Mouse (Mus musculus) kidney, postnatal 0 days (tissue): ENCODE results near the gene Cfap58. TPM values are rescaled to one million over a fixed set of nuclear protein-coding genes. Genes with fewer than 3 reads are reported as not detected.

Experiments
- ATAC-seq: fragments of 200-750 bp; cut with Nextera tagmentation; replicated peaks from 2 replicates; pipeline ENCODE4 v1.8.0; 2017; ENCODE audit warnings: low read depth, moderate number of reproducible peaks, moderate TSS enrichment, moderate library complexity; ENCODE audit not compliant: low FRiP score
- DNase-seq: peaks from one replicate; pipeline ENCODE4 v3.0.0-alpha.2; 2016; ENCODE audit warnings: low spot score
- H3K27ac ChIP-seq: fragments of 300-500 bp; sonication (generic); 2 replicates; pipeline ENCODE4 v1.5.1; 2014; ENCODE audit warnings: mild to moderate bottlenecking
- H3K27me3 ChIP-seq: fragments of 300-500 bp; sonication (generic); 2 replicates; pipeline ENCODE4 v1.6.1; 2014; ENCODE audit warnings: low read length, mixed read lengths; ENCODE audit not compliant: insufficient read depth
- H3K36me3 ChIP-seq: fragments of 300-500 bp; sonication (generic); 2 replicates; pipeline ENCODE4 v1.6.1; 2014; ENCODE audit warnings: low read length, mixed read lengths; ENCODE audit not compliant: insufficient read depth
- H3K4me1 ChIP-seq: fragments of 300-500 bp; sonication (generic); replicated peaks from 2 replicates; pipeline ENCODE4 v1.6.1; 2014; ENCODE audit warnings: antibody characterized with exemption, low read length, mixed read lengths; ENCODE audit not compliant: insufficient read depth
- H3K4me2 ChIP-seq: fragments of 300-500 bp; sonication (generic); 2 replicates; pipeline ENCODE4 v1.6.1; 2014; ENCODE audit warnings: mild to moderate bottlenecking, low read length, moderate library complexity, mixed read lengths
- H3K4me3 ChIP-seq: fragments of 300-500 bp; sonication (generic); replicated peaks from 2 replicates; pipeline ENCODE4 v1.5.1; 2014; ENCODE audit warnings: low read depth, low read length
- H3K9ac ChIP-seq: fragments of 300-500 bp; sonication (generic); 2 replicates; pipeline ENCODE4 v1.6.1; 2014; ENCODE audit warnings: low read depth, low read length
- H3K9me3 ChIP-seq: fragments of 300-500 bp; sonication (generic); replicated peaks from 2 replicates; pipeline ENCODE4 v1.6.1; 2016; ENCODE audit warnings: low read length, inconsistent platforms, mixed read lengths
- CTCF ChIP-seq: IDR thresholded peaks from 2 replicates; pipeline ENCODE4 v1.5.1; 2016; ENCODE audit warnings: antibody characterized with exemption, low read depth, mild to moderate bottlenecking, moderate library complexity
- WGBS: fragments of 180-500 bp; shearing (Covaris S2); extraction: QIAGEN DNeasy Blood & Tissue Kit; methylation state at CpG from one replicate; pipeline ENCODE4 v1.1.7; 2014; 5-methylcytosine and 5-hydroxymethylcytosine counted together
- polyA plus RNA-seq: library from polyadenylated mRNA; unstranded; fragments of >200 nt; fragmentation: Nextera tagmentation; extraction: Ambion mirVana; gene quantifications from 2 replicates; pipeline ENCODE4 v1.2.1, GENCODE M21; 2015

Cfap58 gene
- polyA plus RNA-seq, 1 experiment from 2014 or later, result not detected

DNA sequence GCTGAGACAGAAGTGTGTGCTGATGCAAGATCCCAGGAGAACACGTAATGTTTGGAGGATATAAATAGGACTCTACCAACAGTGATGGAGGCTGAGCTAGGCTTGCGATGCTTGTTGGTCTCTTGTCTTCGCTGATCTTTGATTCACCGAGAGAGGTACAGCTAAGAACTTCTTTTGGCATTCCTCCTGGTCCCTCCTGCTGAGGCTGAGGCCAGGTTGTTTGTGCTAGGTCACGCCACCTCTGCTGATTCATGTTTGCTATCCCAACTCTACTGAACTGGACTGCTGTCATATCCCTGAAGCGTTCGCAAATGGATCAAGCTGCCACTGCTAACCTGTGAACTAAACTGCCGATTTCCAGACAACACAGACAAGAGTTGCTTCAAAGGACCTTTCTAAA, 3.3 kb upstream of the Cfap58 start:
- ATAC-seq (no peak), DNase-seq (no peak)
- H3K27ac ChIP-seq, result no peak overlapping the region
- TF ChIP-seq CTCF, result no peak
- no peak overlapping the region for H3K4me2 ChIP-seq
- no peak overlapping the region for H3K4me3 ChIP-seq
- H3K4me1 ChIP-seq, result peaks cover 12% of the 10 kb centered on the region; the same call in 1 of the 2 replicates
- no peaks in the 10 kb centered on the region for H3K27me3 ChIP-seq
- H3K9me3 ChIP-seq, result no peaks in the 10 kb centered on the region
- 92% methylated on average over 8 of the region's 8 CpGs for WGBS
- no peaks in the 10 kb centered on the region for H3K36me3 ChIP-seq
- no peak overlapping the region for H3K9ac ChIP-seq

GRCm38 (mm10) chr19:47934636-47935238, 2.7 kb upstream of the Cfap58 start:
- TF ChIP-seq CTCF, result no peak
- ATAC-seq (no peak), DNase-seq (no peak)
- Histone ChIP-seq H3K4me3 (no peak overlapping the region), H3K27me3 (no peaks in the 10 kb centered on the region), H3K4me2 (no peak overlapping the region), H3K36me3 (no peaks in the 10 kb centered on the region), H3K9me3 (no peaks in the 10 kb centered on the region), H3K27ac (no peak overlapping the region), H3K9ac (no peak overlapping the region), H3K4me1 (peaks cover 6% of the 10 kb centered on the region; the same call in 1 of the 2 replicates)
- 67% methylated on average over 16 of the region's 16 CpGs for WGBS

DNA sequence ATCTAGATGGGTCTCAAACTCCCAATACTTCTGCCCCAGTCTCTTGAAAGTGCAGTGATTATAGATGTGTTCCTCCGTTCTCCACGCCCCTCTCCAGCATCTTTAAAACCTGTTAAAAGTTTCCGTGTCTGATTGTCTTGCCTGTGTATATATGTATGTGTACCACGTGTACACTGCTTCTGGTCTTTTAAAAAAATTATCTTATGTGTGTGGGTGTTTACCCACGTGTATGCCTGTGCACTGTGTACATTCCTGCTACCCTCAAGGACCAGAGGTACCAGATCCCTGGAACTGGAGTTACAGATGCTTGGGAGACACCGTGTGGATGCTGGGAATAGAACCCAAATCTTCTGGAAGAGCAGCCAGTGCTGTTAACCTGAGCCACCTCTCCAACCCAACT, 1.9 kb upstream of the Cfap58 start:
- Histone ChIP-seq H3K9me3 (no peaks in the 10 kb centered on the region), H3K4me3 (no peak overlapping the region), H3K36me3 (no peaks in the 10 kb centered on the region), H3K27ac (no peak overlapping the region), H3K9ac (no peak overlapping the region), H3K27me3 (no peaks in the 10 kb centered on the region), H3K4me1 (peaks cover 6% of the 10 kb centered on the region; the same call in 1 of the 2 replicates), H3K4me2 (no peak overlapping the region)
- no peak for ATAC-seq
- WGBS, result 82% methylated on average over 6 of the region's 6 CpGs
- DNase-seq, result no peak
- no peak for TF ChIP-seq CTCF

- no peaks in the 10 kb centered on the region for H3K27me3 ChIP-seq
- WGBS, result 92% methylated on average over 11 of the region's 11 CpGs
- no peak for ATAC-seq
- no peak for TF ChIP-seq CTCF
- no peak for DNase-seq
- H3K36me3 ChIP-seq, result no peaks in the 10 kb centered on the region
- no peaks in the 10 kb centered on the region for H3K9me3 ChIP-seq
- peaks cover 6% of the 10 kb centered on the region; the same call in 1 of the 2 replicates for H3K4me1 ChIP-seq
- H3K9ac ChIP-seq, result no peak overlapping the region
- H3K27ac ChIP-seq, result no peak overlapping the region
- no peak overlapping the region for H3K4me2 ChIP-seq
- H3K4me3 ChIP-seq, result no peak overlapping the region
Measured at GRCm38 (mm10) chr19:47936490-47936889, 985 bp upstream of the Cfap58 start.

DNA sequence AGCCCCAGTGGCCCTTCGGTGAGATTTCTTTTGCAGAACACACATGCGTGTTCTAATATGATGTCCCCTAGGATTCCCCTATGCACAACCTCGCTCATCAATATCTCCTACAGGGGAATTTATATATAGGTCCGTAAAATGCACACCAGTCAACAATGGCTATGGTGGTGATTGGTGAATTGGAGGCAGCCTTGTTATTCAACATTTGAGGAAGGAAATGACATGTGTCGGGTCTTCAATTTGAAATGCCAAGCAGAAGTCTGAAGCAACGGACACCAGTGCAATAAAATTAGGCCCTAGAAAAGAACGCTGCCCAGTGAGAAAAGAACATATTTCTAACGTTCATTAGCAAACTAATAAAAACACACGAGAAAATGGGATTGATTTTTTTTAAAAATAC, 537 bp upstream of the Cfap58 start:
- H3K9ac ChIP-seq, result no peak overlapping the region
- whole genome bisulfite sequencing, result 65% methylated on average over 9 of the region's 9 CpGs
- peak overlapping the region; percentile 34; the same call in 1 of the 2 replicates for H3K4me3 ChIP-seq

DNA sequence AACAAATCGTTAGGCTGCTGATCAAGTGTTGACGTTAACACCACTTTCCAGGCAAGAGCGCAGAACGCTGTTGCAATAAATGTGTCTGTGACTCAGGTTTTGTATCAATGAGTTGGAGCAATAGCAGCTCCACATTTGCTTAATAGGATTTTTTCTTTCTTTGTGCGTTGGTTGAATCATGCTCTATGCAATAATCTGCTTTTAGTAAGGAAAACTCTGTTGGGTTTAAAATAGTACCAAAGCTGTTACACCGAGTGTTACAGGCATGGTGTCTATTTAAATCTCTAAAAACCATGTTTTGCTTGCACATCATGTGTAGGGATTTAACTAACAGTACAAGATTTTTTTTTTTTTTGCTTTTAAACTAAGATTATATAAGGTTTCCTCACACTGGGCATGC, 1.9 kb downstream of the Cfap58 start:
- Histone ChIP-seq H3K9ac (no peak overlapping the region), H3K4me3 (no peak overlapping the region), H3K9me3 (no peaks in the 10 kb centered on the region), H3K27me3 (no peaks in the 10 kb centered on the region), H3K36me3 (no peaks in the 10 kb centered on the region), H3K27ac (no peak overlapping the region), H3K4me2 (no peak overlapping the region), H3K4me1 (peaks cover 6% of the 10 kb centered on the region; the same call in 1 of the 2 replicates)
- 81% methylated on average over 6 of the region's 6 CpGs for WGBS
- TF ChIP-seq CTCF, result no peak
- DNase-seq (no peak), ATAC-seq (no peak)

More for the DNA sequence above, 537 bp upstream of the Cfap58 start:
- H3K4me1 ChIP-seq, result peaks cover 6% of the 10 kb centered on the region; the same call in 1 of the 2 replicates
- H3K27me3 ChIP-seq, result no peaks in the 10 kb centered on the region
- peak overlapping the region; percentile 71 for H3K4me2 ChIP-seq
- DNase-seq, result no peak
- no peak for TF ChIP-seq CTCF
- no peaks in the 10 kb centered on the region for H3K9me3 ChIP-seq
- H3K27ac ChIP-seq, result no peak overlapping the region
- ATAC-seq, result no peak
- no peaks in the 10 kb centered on the region for H3K36me3 ChIP-seq
